Mouse (Mus musculus) neural tube, embryonic 14.5 days (tissue): Measurements from ENCODE around the gene Tmem86a. TPM values are rescaled to one million over a fixed set of nuclear protein-coding genes. Genes with fewer than 3 reads are reported as not detected.

ENCODE experiments used
- ATAC-seq: fragments of 200-750 bp; cut with Nextera tagmentation; 2 replicates; pipeline ENCODE4 v1.8.0; 2017; ENCODE audit warnings: low read depth, mild to moderate bottlenecking, moderate TSS enrichment, moderate library complexity
- H3K27ac ChIP-seq: fragments of 300-500 bp; sonication (generic); 2 replicates; pipeline ENCODE4 v1.5.1; 2014; ENCODE audit warnings: low read depth, mild to moderate bottlenecking, control low read depth, low read length, moderate library complexity, mixed read lengths
- H3K27me3 ChIP-seq: fragments of 300-500 bp; sonication (generic); 2 replicates; pipeline ENCODE4 v1.6.1; 2014; ENCODE audit warnings: low read length; ENCODE audit not compliant: control insufficient read depth, insufficient read depth
- H3K36me3 ChIP-seq: fragments of 300-500 bp; sonication (generic); 2 replicates; pipeline ENCODE4 v1.6.1; 2014; ENCODE audit warnings: low read length, mixed read lengths; ENCODE audit not compliant: control insufficient read depth, insufficient read depth
- H3K4me1 ChIP-seq: fragments of 300-500 bp; sonication (generic); 2 replicates; pipeline ENCODE4 v1.6.1; 2014; ENCODE audit warnings: low read length; ENCODE audit not compliant: control insufficient read depth, insufficient read depth
- H3K4me2 ChIP-seq: fragments of 300-500 bp; sonication (generic); 2 replicates; pipeline ENCODE4 v1.6.1; 2014; ENCODE audit warnings: mild to moderate bottlenecking, low read depth, low read length, control low read depth
- H3K4me3 ChIP-seq: fragments of 300-500 bp; sonication (generic); 2 replicates; pipeline ENCODE4 v1.5.1; 2014; ENCODE audit warnings: low read depth, low read length, control low read depth, mixed read lengths
- H3K9ac ChIP-seq: fragments of 300-500 bp; sonication (generic); replicated peaks from 2 replicates; pipeline ENCODE4 v1.6.1; 2014; ENCODE audit warnings: low read depth, mild to moderate bottlenecking, control low read depth, low read length, mixed read lengths
- H3K9me3 ChIP-seq: fragments of 300-500 bp; sonication (generic); 2 replicates; pipeline ENCODE4 v1.6.1; 2016; ENCODE audit warnings: low read length; ENCODE audit not compliant: control insufficient read depth
- WGBS: fragments of 180-500 bp; shearing (Covaris S2); extraction: QIAGEN DNeasy Blood & Tissue Kit; methylation state at CpG from one replicate; pipeline ENCODE4 v1.1.7; 2014; 5-methylcytosine and 5-hydroxymethylcytosine counted together
- polyA plus RNA-seq: library from polyadenylated mRNA; unstranded; fragments of >200 nt; fragmentation: Nextera tagmentation; extraction: Ambion mirVana; gene quantifications from 2 replicates; pipeline ENCODE4 v1.2.1, GENCODE M21; 2014

Gene Tmem86a
- polyA plus RNA-seq, 1 experiment from 2014 or later = 15.4 TPM

GRCm38 (mm10) chr7:47013131-47013767 lies 37.2 kb upstream of the Tmem86a start:
- no peaks in the 10 kb centered on the region for H3K9me3 ChIP-seq
- no peaks in the 10 kb centered on the region for H3K27me3 ChIP-seq
- peaks cover 14% of the 10 kb centered on the region; the same call in 1 of the 2 replicates for H3K4me1 ChIP-seq
- no peak overlapping the region for H3K9ac ChIP-seq
- H3K27ac ChIP-seq = no peak overlapping the region
- WGBS = 56% methylated on average over 9 of the region's 9 CpGs
- H3K4me3 ChIP-seq = no peak overlapping the region
- no peaks in the 10 kb centered on the region for H3K36me3 ChIP-seq
- no peak overlapping the region for H3K4me2 ChIP-seq
- no peak for ATAC-seq

- ATAC-seq = no peak
- Histone ChIP-seq H3K9ac (no peak overlapping the region), H3K4me2 (no peak overlapping the region), H3K4me3 (no peak overlapping the region), H3K4me1 (peaks cover 7% of the 10 kb centered on the region; the same call in 1 of the 2 replicates), H3K36me3 (no peaks in the 10 kb centered on the region), H3K27me3 (no peaks in the 10 kb centered on the region), H3K27ac (no peak overlapping the region), H3K9me3 (no peaks in the 10 kb centered on the region)
- WGBS = 55% methylated on average over 10 of the region's 11 CpGs
Observed at GRCm38 (mm10) chr7:47014564-47015389, 35.6 kb upstream of the Tmem86a start.

- ATAC-seq = peak; percentile 96
- no peak overlapping the region; the same call in 1 of the 2 replicates for H3K27ac ChIP-seq
- peak overlapping the region; percentile 42 for H3K4me2 ChIP-seq
- 12% methylated on average over 6 of the region's 6 CpGs for WGBS
- peaks cover 4% of the 10 kb centered on the region; the same call in 1 of the 2 replicates for H3K4me1 ChIP-seq
- H3K27me3 ChIP-seq = no peaks in the 10 kb centered on the region
- no peak overlapping the region for H3K4me3 ChIP-seq
- no peaks in the 10 kb centered on the region for H3K36me3 ChIP-seq
- no peaks in the 10 kb centered on the region for H3K9me3 ChIP-seq
- no peak overlapping the region; the same call in 1 of the 2 replicates for H3K9ac ChIP-seq
Observed at GRCm38 (mm10) chr7:47015390-47016065, 34.9 kb upstream of the Tmem86a start.

GRCm38 (mm10) chr7:47016602-47017001 lies 33.8 kb upstream of the Tmem86a start:
- Histone ChIP-seq H3K9ac (no peak overlapping the region), H3K9me3 (no peaks in the 10 kb centered on the region), H3K4me3 (no peak overlapping the region), H3K4me2 (no peak overlapping the region), H3K4me1 (peaks cover 4% of the 10 kb centered on the region; the same call in 1 of the 2 replicates), H3K27me3 (no peaks in the 10 kb centered on the region), H3K36me3 (no peaks in the 10 kb centered on the region), H3K27ac (no peak overlapping the region)
- ATAC-seq = no peak
- 78% methylated on average over 3 of the region's 3 CpGs for WGBS

- H3K9ac ChIP-seq = no peak overlapping the region
- no peak overlapping the region for H3K4me3 ChIP-seq
- H3K4me1 ChIP-seq = peaks cover 4% of the 10 kb centered on the region; the same call in 1 of the 2 replicates
- no peak for ATAC-seq
- H3K36me3 ChIP-seq = no peaks in the 10 kb centered on the region
- H3K9me3 ChIP-seq = no peaks in the 10 kb centered on the region
- H3K27me3 ChIP-seq = no peaks in the 10 kb centered on the region
- 69% methylated on average over 7 of the region's 7 CpGs for WGBS
- no peak overlapping the region for H3K4me2 ChIP-seq
- no peak overlapping the region for H3K27ac ChIP-seq
Observed at GRCm38 (mm10) chr7:47017146-47017545, 33.3 kb upstream of the Tmem86a start.

GRCm38 (mm10) chr7:47019641-47020040 lies 30.8 kb upstream of the Tmem86a start:
- Histone ChIP-seq H3K9me3 (no peaks in the 10 kb centered on the region), H3K4me2 (no peak overlapping the region), H3K4me3 (no peak overlapping the region), H3K9ac (no peak overlapping the region), H3K36me3 (no peaks in the 10 kb centered on the region), H3K4me1 (peaks cover 4% of the 10 kb centered on the region; the same call in 1 of the 2 replicates), H3K27me3 (no peaks in the 10 kb centered on the region), H3K27ac (no peak overlapping the region)
- 64% methylated on average over 5 of the region's 5 CpGs for WGBS
- ATAC-seq = no peak

- no peak overlapping the region for H3K4me2 ChIP-seq
- no peak overlapping the region for H3K27ac ChIP-seq
- H3K9me3 ChIP-seq = no peaks in the 10 kb centered on the region
- no peaks in the 10 kb centered on the region for H3K4me1 ChIP-seq
- 10% methylated on average over 8 of the region's 8 CpGs for WGBS
- H3K4me3 ChIP-seq = no peak overlapping the region
- no peaks in the 10 kb centered on the region for H3K27me3 ChIP-seq
- H3K36me3 ChIP-seq = no peaks in the 10 kb centered on the region
- ATAC-seq = no peak
- no peak overlapping the region for H3K9ac ChIP-seq
Observed at GRCm38 (mm10) chr7:47020956-47021355, 29.4 kb upstream of the Tmem86a start.

- H3K4me1 ChIP-seq = no peaks in the 10 kb centered on the region
- H3K27me3 ChIP-seq = no peaks in the 10 kb centered on the region
- H3K9ac ChIP-seq = no peak overlapping the region
- H3K27ac ChIP-seq = no peak overlapping the region
- no peaks in the 10 kb centered on the region for H3K36me3 ChIP-seq
- no peaks in the 10 kb centered on the region for H3K9me3 ChIP-seq
- H3K4me3 ChIP-seq = no peak overlapping the region
- no peak overlapping the region for H3K4me2 ChIP-seq
- ATAC-seq = no peak
- WGBS = 54% methylated on average over 8 of the region's 8 CpGs
Observed at GRCm38 (mm10) chr7:47022482-47022881, 27.9 kb upstream of the Tmem86a start.

- Histone ChIP-seq H3K4me1 (no peaks in the 10 kb centered on the region), H3K27ac (no peak overlapping the region), H3K9ac (no peak overlapping the region), H3K4me2 (no peak overlapping the region), H3K27me3 (no peaks in the 10 kb centered on the region), H3K4me3 (no peak overlapping the region), H3K9me3 (no peaks in the 10 kb centered on the region), H3K36me3 (no peaks in the 10 kb centered on the region)
- ATAC-seq = no peak
- WGBS = 18% methylated on average over 6 of the region's 6 CpGs
Observed at GRCm38 (mm10) chr7:47023530-47023929, 26.9 kb upstream of the Tmem86a start.
